Mouse (Mus musculus) stomach, embryonic 14.5 days (tissue): ENCODE measurements around the gene Tnfrsf8. TPM values are rescaled to one million over a fixed set of nuclear protein-coding genes. Genes with fewer than 3 reads are reported as not detected.

Source experiments
- ATAC-seq: fragments of 200-750 bp; cut with Nextera tagmentation; 2 replicates; pipeline ENCODE4 v1.8.0; 2017; ENCODE audit warnings: low read depth, moderate TSS enrichment; ENCODE audit not compliant: insufficient number of reproducible peaks, insufficient read depth, low FRiP score
- H3K27ac ChIP-seq: fragments of 300-500 bp; sonication (generic); 2 replicates; pipeline ENCODE4 v1.5.1; 2014; ENCODE audit warnings: mild to moderate bottlenecking, low read length, moderate library complexity, mixed read lengths
- H3K27me3 ChIP-seq: fragments of 300-500 bp; sonication (generic); 2 replicates; pipeline ENCODE4 v1.6.1; 2014; ENCODE audit warnings: low read length, control low read depth, mixed read lengths; ENCODE audit not compliant: control insufficient read depth, insufficient read depth
- H3K36me3 ChIP-seq: fragments of 300-500 bp; sonication (generic); 2 replicates; pipeline ENCODE4 v1.6.1; 2014; ENCODE audit warnings: mild to moderate bottlenecking, control low read depth, low read length, moderate library complexity, mixed read lengths; ENCODE audit not compliant: control insufficient read depth, insufficient read depth
- H3K4me1 ChIP-seq: fragments of 300-500 bp; sonication (generic); 2 replicates; pipeline ENCODE4 v1.6.1; 2014; ENCODE audit warnings: low read length, control low read depth, mixed read lengths; ENCODE audit not compliant: control insufficient read depth, insufficient read depth
- H3K4me2 ChIP-seq: fragments of 300-500 bp; sonication (generic); replicated peaks from 2 replicates; pipeline ENCODE4 v1.6.1; 2014; ENCODE audit warnings: low read depth, low read length, control low read depth
- H3K4me3 ChIP-seq: fragments of 300-500 bp; sonication (generic); 2 replicates; pipeline ENCODE4 v1.5.1; 2014; ENCODE audit warnings: low read depth, low read length, control low read depth
- H3K9ac ChIP-seq: fragments of 300-500 bp; sonication (generic); replicated peaks from 2 replicates; pipeline ENCODE4 v1.6.1; 2014; ENCODE audit warnings: low read depth, mild to moderate bottlenecking, control low read depth, low read length, moderate library complexity, mixed read lengths
- H3K9me3 ChIP-seq: fragments of 300-500 bp; sonication (generic); 2 replicates; pipeline ENCODE4 v1.6.1; 2016; ENCODE audit warnings: low read depth, low read length, control low read depth; ENCODE audit not compliant: control insufficient read depth
- WGBS: fragments of 180-500 bp; shearing (Covaris S2); extraction: QIAGEN DNeasy Blood & Tissue Kit; methylation state at CpG from one replicate; pipeline ENCODE4 v1.1.7; 2014; 5-methylcytosine and 5-hydroxymethylcytosine counted together
- polyA plus RNA-seq: library from polyadenylated mRNA; unstranded; fragments of >200 nt; fragmentation: Nextera tagmentation; extraction: Ambion mirVana; gene quantifications from 2 replicates; pipeline ENCODE4 v1.2.1, GENCODE M21; 2014

Tnfrsf8 gene
- polyA plus RNA-seq, 1 experiment from 2014 or later = 0.20 TPM

DNA sequence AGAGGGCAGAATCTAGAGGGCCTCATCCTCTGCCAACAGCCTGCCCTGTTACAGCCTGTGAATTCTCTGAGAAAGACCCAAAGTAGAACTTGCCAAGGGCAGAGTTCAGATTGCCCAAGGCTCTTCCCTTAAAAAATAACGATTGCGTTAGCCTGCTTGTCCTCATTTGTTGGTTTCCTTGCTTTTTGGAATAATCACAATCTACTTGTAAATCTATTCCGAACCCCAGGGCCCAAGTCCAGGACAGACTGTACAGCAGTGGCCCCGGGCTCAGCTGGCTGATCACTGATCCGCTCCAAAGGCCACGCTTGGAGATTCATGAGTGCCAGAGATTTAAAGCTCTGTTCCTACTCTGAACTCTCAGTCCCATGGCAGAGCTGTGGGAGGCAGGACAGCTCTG is 34.0 kb downstream of the Tnfrsf8 start:
- Histone ChIP-seq H3K4me2 (no peak overlapping the region), H3K4me1 (no peaks in the 10 kb centered on the region), H3K9ac (no peak overlapping the region), H3K9me3 (no peaks in the 10 kb centered on the region), H3K27me3 (no peaks in the 10 kb centered on the region), H3K4me3 (no peak overlapping the region), H3K27ac (no peak overlapping the region), H3K36me3 (no peaks in the 10 kb centered on the region)
- WGBS = 88% methylated on average over 6 of the region's 6 CpGs
- ATAC-seq = no peak

DNA sequence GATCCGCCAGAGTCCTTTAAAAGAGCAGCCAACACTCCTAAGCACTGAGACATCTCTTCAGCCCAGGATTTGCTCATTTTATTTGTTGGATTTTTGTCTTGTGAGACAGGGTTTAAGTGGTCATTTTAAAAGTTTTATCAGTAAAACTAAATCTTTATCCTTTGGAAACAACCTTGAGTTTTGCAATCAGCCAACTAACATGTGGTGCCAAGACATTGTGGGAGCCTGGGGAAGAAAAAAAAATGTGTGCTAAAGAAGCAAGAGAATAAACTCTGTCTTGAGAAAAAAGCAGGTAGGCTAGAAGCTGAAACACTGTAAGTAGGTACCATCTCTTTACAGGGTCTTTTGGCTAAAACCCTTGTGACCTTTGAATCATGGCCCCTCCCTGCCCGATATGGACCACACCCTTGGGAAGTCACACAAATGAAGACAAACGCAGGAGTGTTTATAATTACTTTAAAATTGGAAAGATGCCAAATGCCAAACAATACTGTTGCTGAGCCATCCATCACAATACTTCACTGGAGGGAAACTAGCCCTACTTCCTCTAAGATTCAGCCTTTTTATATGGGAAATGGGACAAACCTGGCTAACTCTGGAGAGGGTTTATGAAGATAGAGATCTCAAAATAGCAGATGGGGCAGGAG is 36.1 kb downstream of the Tnfrsf8 start:
- no peak overlapping the region for H3K4me2 ChIP-seq
- H3K36me3 ChIP-seq = no peaks in the 10 kb centered on the region
- no peak overlapping the region for H3K27ac ChIP-seq
- no peak; the same call in 1 of the 2 replicates for ATAC-seq
- H3K4me1 ChIP-seq = no peaks in the 10 kb centered on the region
- WGBS = 46% methylated on average over 3 of the region's 3 CpGs
- no peak overlapping the region for H3K9ac ChIP-seq
- no peaks in the 10 kb centered on the region for H3K9me3 ChIP-seq
- H3K27me3 ChIP-seq = no peaks in the 10 kb centered on the region
- no peak overlapping the region for H3K4me3 ChIP-seq

DNA sequence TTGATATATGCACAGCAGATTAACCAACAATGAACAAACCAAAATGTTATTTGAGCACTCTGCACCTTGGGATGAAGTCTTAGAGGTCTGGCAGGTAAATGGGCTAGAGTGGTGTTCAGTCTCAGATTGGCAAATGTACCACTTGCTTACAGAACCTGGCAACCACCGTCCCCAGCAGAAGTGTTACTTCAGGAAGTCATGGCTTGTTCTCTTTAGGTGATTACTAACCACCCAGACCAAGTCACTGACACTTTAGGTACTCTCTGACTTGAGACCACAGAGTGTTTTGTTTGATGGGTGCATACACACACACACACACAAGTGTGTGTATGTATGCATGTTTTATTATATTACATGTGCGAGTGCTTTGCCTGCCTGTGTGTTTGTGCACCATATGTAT is 36.7 kb downstream of the Tnfrsf8 start:
- Histone ChIP-seq H3K4me1 (no peaks in the 10 kb centered on the region), H3K9me3 (no peaks in the 10 kb centered on the region), H3K4me3 (no peak overlapping the region), H3K4me2 (no peak overlapping the region), H3K27ac (no peak overlapping the region), H3K36me3 (no peaks in the 10 kb centered on the region), H3K27me3 (no peaks in the 10 kb centered on the region), H3K9ac (no peak overlapping the region)
- ATAC-seq = no peak
- 88% methylated on average over 2 of the region's 2 CpGs for WGBS

DNA sequence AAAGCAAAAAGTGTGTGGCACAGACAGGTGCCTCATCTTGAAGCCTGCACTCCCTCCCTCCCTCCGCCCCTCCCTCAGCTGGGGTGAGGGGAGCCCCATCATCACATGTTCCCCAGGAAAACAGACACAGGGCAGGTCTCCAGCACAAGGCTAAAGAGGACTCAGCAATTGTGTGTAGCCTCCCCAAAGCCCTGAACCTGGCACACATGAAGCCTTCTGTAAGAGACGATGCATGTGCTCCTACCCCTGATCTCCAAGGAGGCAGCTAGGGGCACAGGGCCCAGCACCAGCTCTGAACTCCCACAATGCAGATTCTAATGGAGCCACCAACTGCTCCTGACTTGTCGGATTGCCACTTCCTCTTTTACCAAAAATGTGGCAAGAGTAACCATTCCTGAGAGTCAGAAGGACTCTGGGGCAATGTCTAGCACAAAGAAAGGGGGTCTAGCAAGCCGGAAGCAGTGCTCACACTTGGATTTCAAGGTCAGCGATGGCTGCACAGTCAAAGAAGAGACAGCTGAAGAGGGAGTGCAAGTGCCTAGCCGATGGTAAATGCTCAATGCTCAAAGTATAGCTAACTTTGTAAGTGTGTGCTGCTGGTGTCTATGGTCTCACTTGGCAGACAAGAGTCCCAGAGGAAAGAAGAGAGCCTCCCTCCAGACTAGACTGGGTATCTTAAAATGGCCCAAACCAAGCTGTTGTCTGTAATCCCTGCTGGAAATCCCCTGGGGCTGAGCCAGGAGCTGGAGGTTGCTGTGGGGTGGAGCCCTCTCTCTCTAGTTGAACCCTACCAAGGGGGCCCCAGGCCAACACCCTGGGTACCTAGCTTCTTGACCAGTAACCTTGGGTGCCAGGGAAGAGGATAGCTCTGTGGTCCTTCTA is 38.4 kb downstream of the Tnfrsf8 start:
- Histone ChIP-seq H3K27ac (no peak overlapping the region), H3K9ac (no peak overlapping the region), H3K4me2 (no peak overlapping the region), H3K4me1 (no peaks in the 10 kb centered on the region), H3K36me3 (no peaks in the 10 kb centered on the region), H3K27me3 (no peaks in the 10 kb centered on the region), H3K4me3 (no peak overlapping the region), H3K9me3 (no peaks in the 10 kb centered on the region)
- WGBS = 76% methylated on average over 6 of the region's 6 CpGs
- no peak for ATAC-seq

DNA sequence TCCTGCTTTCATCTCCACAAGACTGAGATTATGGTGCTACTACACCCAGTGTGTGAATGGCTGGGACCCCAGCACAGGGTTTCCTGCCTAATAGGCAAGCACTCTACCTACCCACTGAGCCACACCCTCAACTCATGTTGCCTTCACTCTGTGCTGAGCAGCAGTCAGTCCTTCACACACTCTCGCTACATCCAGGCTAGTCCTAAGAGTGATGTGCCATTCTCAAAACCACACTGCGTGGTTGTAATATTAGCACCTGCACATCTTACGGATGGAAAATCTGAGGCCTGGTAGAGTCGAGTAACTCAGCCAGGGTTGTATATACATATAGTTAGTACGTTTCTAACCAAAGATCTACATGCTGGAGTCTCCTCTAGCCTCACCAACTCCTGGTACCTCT is 40.1 kb downstream of the Tnfrsf8 start:
- 90% methylated on average over 5 of the region's 5 CpGs for WGBS
- H3K4me2 ChIP-seq = no peak overlapping the region
- no peaks in the 10 kb centered on the region for H3K36me3 ChIP-seq
- H3K27ac ChIP-seq = no peak overlapping the region
- no peaks in the 10 kb centered on the region for H3K9me3 ChIP-seq
- no peak overlapping the region for H3K4me3 ChIP-seq
- no peak overlapping the region for H3K9ac ChIP-seq
- no peak for ATAC-seq
- H3K27me3 ChIP-seq = no peaks in the 10 kb centered on the region
- no peaks in the 10 kb centered on the region for H3K4me1 ChIP-seq

DNA sequence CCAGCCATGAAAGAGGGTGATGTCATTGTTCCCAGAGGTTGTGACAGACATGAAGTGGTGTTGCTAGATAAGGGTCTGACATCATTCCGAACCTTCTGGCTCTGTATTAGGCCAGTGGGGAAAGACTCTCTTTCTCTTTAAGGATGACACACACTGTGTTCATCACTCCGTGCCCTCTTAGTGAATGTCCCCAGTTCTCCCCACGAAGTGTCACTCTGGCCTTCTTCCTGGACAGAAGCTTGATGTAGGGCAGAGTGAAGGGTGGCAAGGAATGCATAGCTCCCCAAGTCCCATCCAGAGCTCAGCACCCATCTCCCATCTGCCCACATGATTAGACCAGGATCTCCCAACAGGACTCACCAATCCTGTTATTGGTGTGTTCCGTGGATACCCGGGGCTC is 41.0 kb downstream of the Tnfrsf8 start:
- WGBS = 88% methylated on average over 5 of the region's 5 CpGs
- Histone ChIP-seq H3K4me2 (no peak overlapping the region), H3K27ac (no peak overlapping the region), H3K9ac (no peak overlapping the region), H3K4me1 (no peaks in the 10 kb centered on the region), H3K36me3 (no peaks in the 10 kb centered on the region), H3K4me3 (no peak overlapping the region), H3K27me3 (no peaks in the 10 kb centered on the region), H3K9me3 (no peaks in the 10 kb centered on the region)
- ATAC-seq = no peak

DNA sequence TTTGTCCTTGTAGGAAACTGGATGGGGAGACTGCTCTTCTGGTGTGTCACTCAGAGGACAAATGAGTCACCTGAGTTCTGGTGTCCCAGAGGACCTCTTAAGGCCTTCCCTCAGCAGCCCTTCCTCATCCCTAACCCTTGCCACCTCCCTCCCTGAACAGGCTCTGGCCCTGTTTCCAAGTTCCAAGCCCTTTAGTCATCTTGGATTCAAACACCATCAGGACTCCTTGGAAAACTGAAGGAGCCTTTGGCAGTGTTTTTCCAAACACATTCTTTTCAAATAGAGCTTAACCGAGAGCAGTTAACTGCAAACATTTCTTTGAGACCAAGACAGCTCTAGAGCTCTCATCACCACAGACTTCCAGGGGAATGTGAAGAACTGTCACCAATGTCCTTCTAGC is 42.2 kb downstream of the Tnfrsf8 start:
- H3K9ac ChIP-seq = no peak overlapping the region
- H3K4me1 ChIP-seq = no peaks in the 10 kb centered on the region
- no peaks in the 10 kb centered on the region for H3K27me3 ChIP-seq
- H3K4me2 ChIP-seq = no peak overlapping the region
- H3K9me3 ChIP-seq = no peaks in the 10 kb centered on the region
- H3K36me3 ChIP-seq = no peaks in the 10 kb centered on the region
- WGBS = 55% methylated on average over 1 of the region's 1 CpGs
- peak overlapping the region; percentile 45; the same call in 1 of the 2 replicates for H3K27ac ChIP-seq
- ATAC-seq = no peak
- no peak overlapping the region for H3K4me3 ChIP-seq

DNA sequence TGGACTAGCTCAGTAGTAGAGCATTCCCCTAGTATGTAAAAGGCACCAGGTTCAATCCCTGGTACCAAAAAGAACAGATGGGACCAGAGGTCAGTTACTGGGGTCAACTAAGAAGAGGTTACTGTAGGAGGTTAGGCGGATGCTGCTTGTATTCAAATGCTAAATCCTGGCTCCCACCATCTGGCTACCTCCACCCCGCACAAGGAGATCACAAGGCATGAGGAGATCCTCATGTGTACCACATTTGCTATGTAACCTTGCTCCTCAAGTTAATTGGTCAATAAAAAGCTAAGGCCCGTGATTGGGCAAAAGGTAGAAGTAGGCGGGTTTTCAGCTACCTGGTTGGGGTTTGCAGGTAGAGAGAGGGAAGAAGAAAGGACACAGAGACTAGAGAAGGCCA is 43.3 kb downstream of the Tnfrsf8 start:
- Histone ChIP-seq H3K9me3 (no peaks in the 10 kb centered on the region), H3K9ac (no peak overlapping the region), H3K27ac (no peak overlapping the region), H3K4me3 (no peak overlapping the region), H3K36me3 (no peaks in the 10 kb centered on the region), H3K4me2 (no peak overlapping the region), H3K4me1 (no peaks in the 10 kb centered on the region), H3K27me3 (no peaks in the 10 kb centered on the region)
- no peak for ATAC-seq
- WGBS = 89% methylated on average over 4 of the region's 4 CpGs
